Mouse (Mus musculus): ENCODE results near the gene Prmt3. TPM values are rescaled to one million over a fixed set of nuclear protein-coding genes. Genes with fewer than 3 reads are reported as not detected.

The Prmt3 gene
- 10 to 100 TPM; 28.5 to 33.0 TPM for total RNA-seq (2021)
- long read RNA-seq, experiment 1, transcript Prmt3-201 (16 exons, 2,507 nt), result major isoform, 38 of 55 reads
- long read RNA-seq, experiment 1, partial matches to known transcripts, result 4 of 55 reads
- long read RNA-seq, experiment 1, other reads (novel, unspliced or antisense), result 12 of 55 reads
- long read RNA-seq, experiment 2, transcript Prmt3-201 (16 exons, 2,507 nt), result major isoform, 34 of 43 reads
- long read RNA-seq, experiment 2, partial matches to known transcripts, result 2 of 43 reads
- long read RNA-seq, experiment 2, other reads (novel, unspliced or antisense), result 7 of 43 reads

- DNase-seq (ENCODE audit: low spot score in 2 of 2), result peak; percentile 98 to 99
Measured at GRCm38 (mm10) chr7:49778114-49778901, at the start of gene Prmt3. Gene Prmt3, plus strand, starts transcription at chr7:49778346.

GRCm38 (mm10) chr7:49734342-49734741, 43.8 kb upstream of the Prmt3 start:
- DNase-seq (ENCODE audit: low spot score in 2 of 2), result no peak

- DNase-seq (ENCODE audit: low spot score in 2 of 2), result no peak
Measured at GRCm38 (mm10) chr7:49739448-49739847, 38.7 kb upstream of the Prmt3 start.

GRCm38 (mm10) chr7:49741474-49741873, 36.7 kb upstream of the Prmt3 start:
- no peak for DNase-seq (ENCODE audit: low spot score in 2 of 2)

- no peak for DNase-seq (ENCODE audit: low spot score in 2 of 2)
Measured at GRCm38 (mm10) chr7:49741923-49742322, 36.2 kb upstream of the Prmt3 start.

- peak; percentile 32 to 57 for DNase-seq (ENCODE audit: low spot score in 2 of 2)
Measured at GRCm38 (mm10) chr7:49751148-49751547, 27.0 kb upstream of the Prmt3 start.

- DNase-seq (ENCODE audit: low spot score in 2 of 2), result peak; percentile 22 to 44
Measured at GRCm38 (mm10) chr7:49752730-49753506, 25.2 kb upstream of the Prmt3 start.

GRCm38 (mm10) chr7:49754767-49755166, 23.4 kb upstream of the Prmt3 start:
- DNase-seq (ENCODE audit: low spot score in 2 of 2), result peak; percentile 41 to 43

GRCm38 (mm10) chr7:49758934-49759571, 19.1 kb upstream of the Prmt3 start, which contains the start of gene Htatip2:
Gene Htatip2, plus strand, starts transcription at chr7:49759115.
- no peak for DNase-seq (ENCODE audit: low spot score in 2 of 2)

GRCm38 (mm10) chr7:49762605-49763004, 15.5 kb upstream of the Prmt3 start:
- DNase-seq (ENCODE audit: low spot score in 2 of 2), result no peak

GRCm38 (mm10) chr7:49764011-49764716, 14.0 kb upstream of the Prmt3 start:
- no peak for DNase-seq (ENCODE audit: low spot score in 2 of 2)

- no peak for DNase-seq (ENCODE audit: low spot score in 2 of 2)
Measured at GRCm38 (mm10) chr7:49766166-49766565, 12.0 kb upstream of the Prmt3 start.

GRCm38 (mm10) chr7:49768509-49768908, 9.6 kb upstream of the Prmt3 start:
- DNase-seq (ENCODE audit: low spot score in 2 of 2), result no peak

GRCm38 (mm10) chr7:49774396-49774795, 3.8 kb upstream of the Prmt3 start:
- DNase-seq (ENCODE audit: low spot score in 2 of 2), result no peak

GRCm38 (mm10) chr7:49777585-49777984, 561 bp upstream of the Prmt3 start:
- DNase-seq (ENCODE audit: low spot score in 2 of 2), result no peak

- peak in 1 of 2 experiments; percentile 35 for DNase-seq (ENCODE audit: low spot score in 2 of 2)
Measured at GRCm38 (mm10) chr7:49778904-49779615, 914 bp downstream of the Prmt3 start.

- no peak for DNase-seq (ENCODE audit: low spot score in 2 of 2)
Measured at GRCm38 (mm10) chr7:49783017-49783416, 4.9 kb downstream of the Prmt3 start.

- no peak for DNase-seq (ENCODE audit: low spot score in 2 of 2)
Measured at GRCm38 (mm10) chr7:49785141-49785540, 7.0 kb downstream of the Prmt3 start.

- peak in 1 of 2 experiments; percentile 58 for DNase-seq (ENCODE audit: low spot score in 2 of 2)
Measured at GRCm38 (mm10) chr7:49786618-49787382, 8.7 kb downstream of the Prmt3 start.

Data from layer of hippocampus, postnatal 14 days (tissue).